Mouse (Mus musculus) intestine, embryonic 16.5 days (tissue): ENCODE measurements around the gene Ranbp10. TPM values are rescaled to one million over a fixed set of nuclear protein-coding genes. Genes with fewer than 3 reads are reported as not detected.
A peak's percentile ranks its signal among the peaks of the same experiment; 100 is the strongest.
"Not testable (repeated sequence)": the region's sequence is repeated elsewhere in the genome, so short reads cannot be mapped to it uniquely, and the experiment has no call there.

Experiments used
- ATAC-seq: fragments of 200-750 bp; cut with Nextera tagmentation; 2 replicates; pipeline ENCODE4 v1.8.0; 2017; ENCODE audit warnings: moderate TSS enrichment, moderate library complexity
- H3K27ac ChIP-seq: fragments of 300-500 bp; sonication (generic); 2 replicates; pipeline ENCODE4 v1.5.1; 2014; ENCODE audit warnings: mild to moderate bottlenecking, low read length
- H3K27me3 ChIP-seq: fragments of 300-500 bp; sonication (generic); replicated peaks from 2 replicates; pipeline ENCODE4 v1.6.1; 2014; ENCODE audit warnings: low read length, control low read depth, mixed read lengths; ENCODE audit not compliant: control insufficient read depth, insufficient read depth
- H3K36me3 ChIP-seq: fragments of 300-500 bp; sonication (generic); 2 replicates; pipeline ENCODE4 v1.6.1; 2014; ENCODE audit warnings: low read length, control low read depth; ENCODE audit not compliant: control insufficient read depth, insufficient read depth
- H3K4me1 ChIP-seq: fragments of 300-500 bp; sonication (generic); 2 replicates; pipeline ENCODE4 v1.6.1; 2014; ENCODE audit warnings: low read length, control low read depth, mixed read lengths; ENCODE audit not compliant: control insufficient read depth, insufficient read depth
- H3K4me2 ChIP-seq: fragments of 300-500 bp; sonication (generic); 2 replicates; pipeline ENCODE4 v1.6.1; 2014; ENCODE audit warnings: low read depth, low read length, control low read depth
- H3K4me3 ChIP-seq: fragments of 300-500 bp; sonication (generic); 2 replicates; pipeline ENCODE4 v1.5.1; 2014; ENCODE audit warnings: mild to moderate bottlenecking, low read length
- H3K9ac ChIP-seq: fragments of 300-500 bp; sonication (generic); 2 replicates; pipeline ENCODE4 v1.6.1; 2014; ENCODE audit warnings: low read depth, low read length
- H3K9me3 ChIP-seq: fragments of 300-500 bp; sonication (generic); 2 replicates; pipeline ENCODE4 v1.6.1; 2016; ENCODE audit warnings: low read length, control low read depth; ENCODE audit not compliant: control insufficient read depth
- WGBS: fragments of 180-500 bp; shearing (Covaris S2); extraction: QIAGEN DNeasy Blood & Tissue Kit; methylation state at CpG from one replicate; pipeline ENCODE4 v1.1.7; 2014; 5-methylcytosine and 5-hydroxymethylcytosine counted together
- polyA plus RNA-seq: library from polyadenylated mRNA; unstranded; fragments of >200 nt; fragmentation: Nextera tagmentation; extraction: Ambion mirVana; gene quantifications from 2 replicates; pipeline ENCODE4 v1.2.1, GENCODE M21; 2015

Ranbp10 gene
- polyA plus RNA-seq, 1 experiment from 2014 or later: 8.2 TPM

- 85% methylated on average over 5 of the region's 5 CpGs for WGBS
- Histone ChIP-seq H3K36me3 (peaks cover 5% of the 10 kb centered on the region; the same call in 1 of the 2 replicates), H3K4me2 (no peak overlapping the region), H3K9ac (no peak overlapping the region), H3K4me1 (no peaks in the 10 kb centered on the region), H3K27me3 (no peaks in the 10 kb centered on the region), H3K4me3 (no peak overlapping the region), H3K9me3 (no peaks in the 10 kb centered on the region), H3K27ac (no peak overlapping the region)
- ATAC-seq: no peak
Measured at GRCm38 (mm10) chr8:105839209-105839608, 12.1 kb upstream of the Ranbp10 start.

GRCm38 (mm10) chr8:105836991-105837390, 9.8 kb upstream of the Ranbp10 start:
- Histone ChIP-seq H3K4me3 (no peak overlapping the region), H3K36me3 (no peaks in the 10 kb centered on the region), H3K27me3 (no peaks in the 10 kb centered on the region), H3K4me1 (no peaks in the 10 kb centered on the region), H3K27ac (no peak overlapping the region), H3K9ac (no peak overlapping the region), H3K9me3 (no peaks in the 10 kb centered on the region), H3K4me2 (no peak overlapping the region)
- WGBS: 80% methylated on average over 6 of the region's 6 CpGs
- ATAC-seq: no peak

DNA sequence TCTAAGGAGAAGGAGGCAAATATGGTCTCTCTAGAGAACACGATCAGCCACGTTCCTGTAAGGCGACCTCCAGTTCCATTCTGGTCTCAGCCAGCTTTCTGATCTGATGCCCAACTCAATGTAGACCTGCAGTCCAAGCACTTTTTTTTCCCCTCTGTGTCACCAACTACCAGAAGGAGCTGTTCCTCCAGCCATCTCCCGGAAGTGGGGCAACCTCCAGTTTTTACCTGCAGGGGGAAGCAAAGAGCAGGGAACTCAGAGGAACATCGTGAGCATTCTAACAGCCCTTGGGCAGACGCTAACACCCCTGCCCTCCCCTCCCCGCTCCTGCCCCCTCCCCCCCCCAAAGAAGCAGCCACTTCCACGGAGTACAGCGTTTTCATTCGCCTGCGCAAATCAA, 8.2 kb upstream of the Ranbp10 start:
- H3K4me3 ChIP-seq: no peak overlapping the region
- H3K4me2 ChIP-seq: no peak overlapping the region
- no peaks in the 10 kb centered on the region for H3K9me3 ChIP-seq
- no peak overlapping the region for H3K27ac ChIP-seq
- no peaks in the 10 kb centered on the region for H3K4me1 ChIP-seq
- no peak overlapping the region for H3K9ac ChIP-seq
- H3K27me3 ChIP-seq: no peaks in the 10 kb centered on the region
- 26% methylated on average over 11 of the region's 11 CpGs for WGBS
- H3K36me3 ChIP-seq: no peaks in the 10 kb centered on the region
- ATAC-seq: 0 out of 2 replicates have a peak, but pooled peaks have one; percentile 44

DNA sequence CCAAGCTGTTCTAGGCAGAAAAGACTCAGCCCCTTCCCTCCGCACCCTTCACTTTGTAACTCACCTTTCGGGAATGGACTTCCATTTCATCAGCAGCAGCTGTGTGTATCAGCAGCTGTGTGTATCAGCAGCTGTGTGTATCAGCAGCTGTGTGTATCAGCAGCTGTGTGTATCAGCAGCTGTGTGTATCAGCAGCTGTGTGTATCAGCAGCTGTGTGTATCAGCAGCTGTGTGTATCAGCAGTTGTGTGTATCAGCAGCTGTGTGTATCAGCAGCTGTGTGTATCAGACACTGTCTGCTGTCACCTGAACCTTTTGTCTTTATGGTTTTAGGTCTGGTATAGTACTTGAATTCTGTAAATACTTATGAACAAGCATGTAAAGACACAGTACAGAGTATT, 6.6 kb upstream of the Ranbp10 start:
- H3K27me3 ChIP-seq, H3K9ac ChIP-seq, H3K9me3 ChIP-seq, H3K27ac ChIP-seq, H3K4me1 ChIP-seq, H3K4me3 ChIP-seq, H3K36me3 ChIP-seq, H3K4me2 ChIP-seq, ATAC-seq: not testable (repeated sequence)
- WGBS: 83% methylated on average over 2 of the region's 2 CpGs

DNA sequence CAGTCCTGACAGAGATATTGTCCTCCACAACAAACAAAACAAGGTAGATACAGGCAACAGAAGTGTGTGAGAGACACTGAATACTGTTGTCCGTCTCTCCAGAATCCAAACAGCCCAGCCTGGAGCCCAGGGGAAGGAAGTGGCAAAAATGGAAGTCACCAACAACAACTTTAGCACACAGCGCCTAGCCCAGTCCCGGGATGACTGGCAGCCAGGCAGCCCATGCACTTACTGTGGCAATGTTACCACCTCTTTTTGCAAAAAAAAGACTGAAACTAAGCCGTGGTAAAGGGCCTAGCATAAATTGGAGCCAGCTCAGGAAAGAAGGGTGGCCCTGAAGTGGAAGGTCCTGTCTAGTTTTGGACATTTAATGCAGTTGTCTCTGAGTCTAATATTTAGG, 771 bp downstream of the Ranbp10 start:
- Histone ChIP-seq H3K9ac (peak overlapping the region; percentile 89), H3K4me1 (peaks cover 9% of the 10 kb centered on the region), H3K4me2 (peak overlapping the region; percentile 80), H3K4me3 (peak overlapping the region; percentile 87), H3K9me3 (no peaks in the 10 kb centered on the region), H3K27me3 (no peaks in the 10 kb centered on the region), H3K27ac (peak overlapping the region; percentile 69), H3K36me3 (peaks cover 4% of the 10 kb centered on the region; the same call in 1 of the 2 replicates)
- no peak for ATAC-seq
- 3% methylated on average over 4 of the region's 4 CpGs for WGBS

GRCm38 (mm10) chr8:105825506-105825905, 1.6 kb downstream of the Ranbp10 start:
- peak overlapping the region; percentile 80; the same call in 1 of the 2 replicates for H3K4me2 ChIP-seq
- H3K36me3 ChIP-seq: peaks cover 6% of the 10 kb centered on the region; the same call in 1 of the 2 replicates
- H3K9ac ChIP-seq: 0 out of 2 replicates have a peak overlapping the region, but pooled peaks have one; percentile 89
- peak overlapping the region; percentile 87 for H3K4me3 ChIP-seq
- H3K27me3 ChIP-seq: no peaks in the 10 kb centered on the region
- no peaks in the 10 kb centered on the region for H3K9me3 ChIP-seq
- ATAC-seq: no peak
- H3K27ac ChIP-seq: no peak overlapping the region
- WGBS: 67% methylated on average over 4 of the region's 4 CpGs
- peaks cover 9% of the 10 kb centered on the region for H3K4me1 ChIP-seq

GRCm38 (mm10) chr8:105820925-105821324, 6.2 kb downstream of the Ranbp10 start:
- peaks cover 5% of the 10 kb centered on the region for H3K4me1 ChIP-seq
- H3K4me2 ChIP-seq: no peak overlapping the region
- H3K4me3 ChIP-seq: no peak overlapping the region
- ATAC-seq: peak; percentile 86
- 95% methylated on average over 1 of the region's 1 CpGs for WGBS
- H3K27me3 ChIP-seq: no peaks in the 10 kb centered on the region
- no peak overlapping the region for H3K9ac ChIP-seq
- H3K27ac ChIP-seq: no peak overlapping the region
- H3K9me3 ChIP-seq: no peaks in the 10 kb centered on the region
- H3K36me3 ChIP-seq: peaks cover 6% of the 10 kb centered on the region; the same call in 1 of the 2 replicates

GRCm38 (mm10) chr8:105819659-105820058, 7.5 kb downstream of the Ranbp10 start:
- WGBS: 90% methylated on average over 3 of the region's 3 CpGs
- no peak overlapping the region for H3K27ac ChIP-seq
- H3K36me3 ChIP-seq: peaks cover 6% of the 10 kb centered on the region; the same call in 1 of the 2 replicates
- ATAC-seq: no peak
- no peaks in the 10 kb centered on the region for H3K27me3 ChIP-seq
- no peak overlapping the region for H3K4me2 ChIP-seq
- H3K9me3 ChIP-seq: no peaks in the 10 kb centered on the region
- H3K4me3 ChIP-seq: no peak overlapping the region
- no peak overlapping the region for H3K9ac ChIP-seq
- no peaks in the 10 kb centered on the region for H3K4me1 ChIP-seq

DNA sequence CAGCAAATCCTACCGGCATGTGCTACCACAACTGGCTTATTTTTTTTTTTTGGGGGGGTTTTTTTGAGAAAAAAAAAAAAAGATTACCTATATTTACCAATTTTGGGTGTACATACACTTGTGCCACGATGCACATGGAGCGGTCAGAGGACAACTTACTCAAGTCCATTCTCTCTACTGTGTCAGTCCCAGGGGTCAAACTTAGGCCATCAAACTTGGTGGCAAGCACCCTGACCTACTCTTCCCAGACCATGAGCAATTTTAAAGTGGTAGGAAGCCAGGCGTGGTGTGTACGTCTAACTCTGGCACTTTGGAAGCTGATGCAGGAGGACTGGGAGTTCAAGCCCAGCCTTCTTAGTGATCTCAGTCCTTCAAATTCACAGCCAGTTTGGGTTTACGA, 13.9 kb downstream of the Ranbp10 start:
- 95% methylated on average over 6 of the region's 6 CpGs for WGBS

DNA sequence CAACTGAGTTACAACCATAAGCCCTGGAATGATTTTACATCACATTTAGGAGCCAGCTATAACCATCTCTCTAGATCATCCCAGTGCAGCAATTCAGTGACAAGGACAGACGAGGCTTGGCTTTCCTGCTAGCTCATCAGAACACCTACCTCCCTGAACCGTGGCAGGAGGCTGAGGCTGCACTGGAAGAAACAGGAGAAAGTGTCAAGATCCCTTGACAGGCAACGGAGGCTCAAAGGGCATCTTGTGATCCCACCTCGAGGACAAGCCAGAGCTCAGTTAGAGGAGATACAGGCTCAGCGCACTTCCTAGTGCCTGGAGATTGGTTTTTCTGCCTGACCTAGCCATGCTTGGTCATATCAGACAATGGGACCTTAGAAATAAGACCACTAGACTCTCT, 14.6 kb downstream of the Ranbp10 start:
- Histone ChIP-seq H3K4me2 (no peak overlapping the region), H3K4me3 (no peak overlapping the region), H3K4me1 (no peaks in the 10 kb centered on the region), H3K27ac (no peak overlapping the region), H3K9me3 (no peaks in the 10 kb centered on the region), H3K27me3 (no peaks in the 10 kb centered on the region), H3K36me3 (peaks cover 3% of the 10 kb centered on the region; the same call in 1 of the 2 replicates), H3K9ac (no peak overlapping the region)
- no peak for ATAC-seq
- 87% methylated on average over 5 of the region's 5 CpGs for WGBS

More for the DNA sequence above, 13.9 kb downstream of the Ranbp10 start:
- Histone ChIP-seq H3K4me1 (no peaks in the 10 kb centered on the region), H3K4me3 (no peak overlapping the region), H3K36me3 (peaks cover 3% of the 10 kb centered on the region; the same call in 1 of the 2 replicates), H3K27me3 (no peaks in the 10 kb centered on the region), H3K27ac (no peak overlapping the region), H3K4me2 (no peak overlapping the region), H3K9me3 (no peaks in the 10 kb centered on the region), H3K9ac (no peak overlapping the region)
- ATAC-seq: no peak
